Mouse (Mus musculus) liver, postnatal 0 days (tissue): ENCODE measurements around the gene Terb1.

ENCODE experiments used
- CTCF ChIP-seq: sonication (generic); IDR thresholded peaks from 2 replicates; pipeline ENCODE4 v1.5.1; 2016; ENCODE audit warnings: antibody characterized with exemption, low read depth
- EP300 ChIP-seq: IDR thresholded peaks from 2 replicates; pipeline ENCODE4 v1.6.1; 2016; ENCODE audit warnings: antibody characterized with exemption, low read depth, mild to moderate bottlenecking

DNA sequence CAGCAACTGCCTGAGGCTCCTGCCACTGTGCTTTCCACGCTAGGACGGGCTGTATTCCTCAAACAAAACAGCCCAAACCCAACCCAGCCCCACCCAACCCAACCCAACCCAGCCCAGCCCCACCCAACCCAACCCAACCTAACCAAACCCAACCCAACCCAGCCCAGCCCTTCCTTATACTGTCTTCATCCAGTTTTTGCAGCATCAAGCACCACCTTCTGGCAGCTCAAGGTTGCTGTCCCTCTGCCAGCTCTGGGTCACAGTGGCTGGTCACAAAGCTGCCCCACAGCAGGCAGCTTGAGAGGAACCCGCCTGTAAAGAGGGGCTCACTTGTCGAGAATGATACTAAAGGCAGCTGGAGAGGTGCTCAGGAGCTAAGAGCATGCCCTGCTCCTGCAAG, 75.4 kb downstream of the Terb1 start:
- TF ChIP-seq CTCF (peak; percentile 28; the same call in 1 of the 2 replicates), EP300 (no peak)
